Mouse (Mus musculus) embryonic facial prominence, embryonic 14.5 days (tissue): Measurements from ENCODE around the gene BC004004. TPM values are rescaled to one million over a fixed set of nuclear protein-coding genes. Genes with fewer than 3 reads are reported as not detected.

ENCODE experiments used
- ATAC-seq: fragments of 200-750 bp; cut with Nextera tagmentation; 2 replicates; pipeline ENCODE4 v1.8.0; 2017; ENCODE audit warnings: low read depth, moderate number of reproducible peaks, moderate TSS enrichment
- DNase-seq: peaks from one replicate; pipeline ENCODE4 v3.0.0-alpha.2; 2015; ENCODE audit warnings: low spot score
- H3K27ac ChIP-seq: fragments of 300-500 bp; sonication (generic); replicated peaks from 2 replicates; pipeline ENCODE4 v1.5.1; 2014; ENCODE audit warnings: low read depth, mild to moderate bottlenecking, low read length, moderate library complexity
- H3K27me3 ChIP-seq: fragments of 300-500 bp; sonication (generic); replicated peaks from 2 replicates; pipeline ENCODE4 v1.6.1; 2014; ENCODE audit warnings: low read length; ENCODE audit not compliant: control insufficient read depth, insufficient read depth
- H3K36me3 ChIP-seq: fragments of 300-500 bp; sonication (generic); 2 replicates; pipeline ENCODE4 v1.6.1; 2014; ENCODE audit warnings: low read length, mixed read lengths; ENCODE audit not compliant: control insufficient read depth, insufficient read depth
- H3K4me1 ChIP-seq: fragments of 300-500 bp; sonication (generic); 2 replicates; pipeline ENCODE4 v1.6.1; 2014; ENCODE audit warnings: antibody characterized with exemption, low read length; ENCODE audit not compliant: control insufficient read depth, insufficient read depth
- H3K4me2 ChIP-seq: fragments of 300-500 bp; sonication (generic); 2 replicates; pipeline ENCODE4 v1.6.1; 2014; ENCODE audit warnings: low read depth, mild to moderate bottlenecking, low read length, moderate library complexity, mixed read lengths
- H3K4me3 ChIP-seq: fragments of 300-500 bp; sonication (generic); 2 replicates; pipeline ENCODE4 v1.5.1; 2014; ENCODE audit warnings: low read depth, mild to moderate bottlenecking, low read length
- H3K9ac ChIP-seq: fragments of 300-500 bp; sonication (generic); 2 replicates; pipeline ENCODE4 v1.6.1; 2014; ENCODE audit warnings: low read depth, mild to moderate bottlenecking, low read length, moderate library complexity, mixed read lengths
- H3K9me3 ChIP-seq: fragments of 300-500 bp; sonication (generic); 2 replicates; pipeline ENCODE4 v1.6.1; 2016; ENCODE audit warnings: low read length; ENCODE audit not compliant: control insufficient read depth
- WGBS: fragments of 180-500 bp; shearing (Covaris S2); extraction: QIAGEN DNeasy Blood & Tissue Kit; methylation state at CpG from one replicate; pipeline ENCODE4 v1.1.7; 2014; 5-methylcytosine and 5-hydroxymethylcytosine counted together
- polyA plus RNA-seq: library from polyadenylated mRNA; unstranded; fragments of >200 nt; fragmentation: Nextera tagmentation; extraction: Ambion mirVana; gene quantifications from 2 replicates; pipeline ENCODE4 v1.2.1, GENCODE M21; 2014

Gene BC004004
- polyA plus RNA-seq, 1 experiment from 2014 or later: 85.6 TPM

DNA sequence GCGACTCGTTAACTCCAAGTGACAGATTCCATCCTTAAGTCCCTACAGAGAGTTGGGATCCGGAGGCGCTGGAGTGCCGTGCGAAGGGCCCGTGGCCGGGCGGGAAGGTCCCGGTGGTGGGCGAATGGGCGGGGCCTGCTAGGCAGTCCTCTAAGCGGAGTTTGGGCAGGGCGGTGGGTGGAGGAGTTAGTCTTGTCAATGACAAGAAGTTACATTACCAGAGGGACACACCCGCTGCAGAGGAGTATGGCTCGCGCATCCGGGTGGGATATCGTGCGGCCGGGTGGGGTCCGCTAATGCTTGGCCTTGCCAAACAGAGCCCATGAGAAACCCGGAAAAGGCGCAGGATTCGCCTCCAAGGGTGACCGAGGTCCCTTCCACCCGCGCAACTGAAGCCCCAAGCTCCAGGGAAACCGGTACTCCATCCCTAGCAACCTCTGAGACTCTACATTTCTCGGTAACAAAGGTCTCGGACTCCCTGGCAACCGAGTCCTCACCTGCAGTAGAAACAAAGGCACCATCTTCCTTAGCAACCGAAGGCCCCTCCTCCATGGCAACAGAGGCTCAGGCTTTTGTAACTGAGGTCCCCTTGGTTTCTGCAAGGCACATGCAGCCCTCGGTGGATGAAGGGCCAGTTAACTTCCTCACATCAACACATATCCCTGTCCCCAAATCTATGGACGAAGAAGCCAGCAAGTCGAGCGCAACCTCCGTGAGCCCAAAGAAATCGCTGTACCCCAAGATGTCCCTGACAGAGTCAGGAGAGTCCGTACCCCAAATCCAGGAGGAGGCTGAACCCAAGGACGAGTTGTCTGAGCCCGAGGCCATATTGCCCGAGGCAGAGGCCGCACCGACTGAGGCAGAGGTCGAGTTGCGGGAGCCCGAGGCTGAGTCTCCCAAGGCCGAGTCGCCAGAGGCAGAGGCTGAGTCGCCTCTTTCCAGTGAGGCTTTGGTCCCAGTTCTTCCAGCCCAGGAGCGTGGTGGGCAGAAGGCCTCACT lies 58.2 kb downstream of the BC004004 start:
- ATAC-seq (peak; percentile 48; the same call in 1 of the 2 replicates), DNase-seq (peak; percentile 58)
- H3K36me3 ChIP-seq: peaks cover 12% of the 10 kb centered on the region

DNA sequence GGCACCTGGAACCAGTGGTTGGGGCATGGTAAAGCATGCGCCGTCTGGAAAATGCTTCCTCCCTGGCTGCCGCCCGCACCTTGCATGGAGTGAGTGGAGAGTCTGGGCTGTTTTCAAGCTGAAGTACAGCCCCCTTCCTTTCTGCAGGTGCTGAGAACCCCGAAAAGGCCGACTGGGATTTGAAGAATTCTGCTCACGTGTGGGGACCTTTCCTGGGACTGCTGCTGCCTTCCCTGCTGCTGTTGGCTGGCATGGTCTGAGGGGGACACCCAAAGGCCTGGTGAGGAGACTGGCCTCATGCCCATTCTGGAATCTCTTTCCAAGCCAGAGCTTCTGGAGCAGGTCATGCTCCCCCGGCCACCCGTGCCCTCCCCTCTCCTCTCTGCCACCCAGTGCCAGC lies 59.1 kb downstream of the BC004004 start:
- no peak overlapping the region for H3K4me2 ChIP-seq
- DNase-seq: no peak
- WGBS: 82% methylated on average over 9 of the region's 9 CpGs
- no peak for ATAC-seq
- peaks cover 20% of the 10 kb centered on the region for H3K36me3 ChIP-seq
- peaks cover 12% of the 10 kb centered on the region for H3K4me1 ChIP-seq
- peaks cover 18% of the 10 kb centered on the region for H3K27me3 ChIP-seq
- H3K4me3 ChIP-seq: no peak overlapping the region
- H3K27ac ChIP-seq: no peak overlapping the region
- H3K9me3 ChIP-seq: no peaks in the 10 kb centered on the region
- no peak overlapping the region for H3K9ac ChIP-seq

More for the DNA sequence above, 58.2 kb downstream of the BC004004 start:
- WGBS: 15% methylated on average over 41 of the region's 52 CpGs
- Histone ChIP-seq H3K9ac (peak overlapping the region; percentile 48), H3K27ac (no peak overlapping the region), H3K4me3 (peak overlapping the region; percentile 30), H3K9me3 (no peaks in the 10 kb centered on the region), H3K27me3 (peaks cover 27% of the 10 kb centered on the region), H3K4me1 (peaks cover 18% of the 10 kb centered on the region), H3K4me2 (peak overlapping the region; percentile 58)

DNA sequence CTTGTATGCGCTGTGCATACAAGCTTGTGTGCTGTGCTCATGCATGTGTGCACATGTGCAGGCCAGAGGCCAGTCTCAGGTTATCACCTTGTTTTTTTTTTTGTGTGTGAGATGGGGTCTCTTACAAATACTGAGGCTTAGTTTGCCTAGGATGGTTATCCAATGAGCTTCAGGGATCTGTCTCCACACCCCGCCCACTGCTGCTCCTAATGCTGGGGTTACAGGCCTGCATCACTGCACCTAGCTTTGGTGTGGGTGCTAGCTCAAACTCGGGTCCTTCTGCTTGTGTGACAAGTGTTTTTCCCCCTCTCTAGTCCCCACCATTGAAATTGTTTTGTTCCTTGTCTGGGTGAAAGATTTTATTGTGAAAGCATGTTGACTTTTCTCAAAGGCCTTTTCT lies 61.6 kb downstream of the BC004004 start:
- DNase-seq (no peak), ATAC-seq (no peak)
- H3K27ac ChIP-seq: no peak overlapping the region
- H3K4me3 ChIP-seq: no peak overlapping the region
- H3K36me3 ChIP-seq: peaks cover 40% of the 10 kb centered on the region
- no peaks in the 10 kb centered on the region for H3K9me3 ChIP-seq
- WGBS: 81% methylated on average over 3 of the region's 3 CpGs
- peaks cover 16% of the 10 kb centered on the region for H3K27me3 ChIP-seq
- H3K9ac ChIP-seq: no peak overlapping the region
- peaks cover 12% of the 10 kb centered on the region for H3K4me1 ChIP-seq
- H3K4me2 ChIP-seq: no peak overlapping the region

DNA sequence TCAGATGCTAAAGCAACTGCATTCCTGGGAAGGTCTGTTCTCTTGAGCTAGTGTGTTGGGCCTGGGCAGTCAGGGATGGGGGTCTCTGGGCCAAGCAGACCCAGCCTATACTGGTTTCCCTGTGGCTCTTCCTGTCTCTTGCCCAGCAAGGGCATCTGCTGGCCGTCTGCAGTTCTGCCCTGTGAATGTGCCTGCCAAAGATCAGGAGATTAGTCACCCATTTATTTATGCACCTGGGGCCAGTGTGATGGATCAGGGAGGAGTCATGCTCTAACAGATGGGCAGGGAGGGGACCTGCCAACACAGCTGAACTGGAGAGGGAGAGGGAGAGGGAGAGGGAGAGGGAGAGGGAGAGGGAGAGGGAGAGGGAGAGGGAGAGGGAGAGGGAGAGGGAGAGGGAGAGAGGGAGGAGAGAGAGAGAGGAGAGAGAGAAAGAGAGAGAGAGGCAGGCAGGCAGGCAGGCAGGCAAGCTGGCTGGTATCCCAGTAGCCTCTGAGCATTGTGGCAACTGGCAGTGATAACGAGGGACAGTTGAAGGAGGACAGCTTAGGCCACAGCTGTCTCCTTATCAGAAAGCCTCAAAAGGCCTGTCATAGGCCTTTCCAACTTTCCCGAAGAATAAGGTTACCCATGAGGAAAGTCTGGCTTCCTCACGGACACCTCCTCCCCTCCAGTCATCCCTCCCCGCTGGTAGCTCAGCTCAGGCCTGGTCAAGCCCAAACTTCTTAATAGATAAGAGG lies 62.3 kb downstream of the BC004004 start:
- peaks cover 46% of the 10 kb centered on the region for H3K36me3 ChIP-seq

DNA sequence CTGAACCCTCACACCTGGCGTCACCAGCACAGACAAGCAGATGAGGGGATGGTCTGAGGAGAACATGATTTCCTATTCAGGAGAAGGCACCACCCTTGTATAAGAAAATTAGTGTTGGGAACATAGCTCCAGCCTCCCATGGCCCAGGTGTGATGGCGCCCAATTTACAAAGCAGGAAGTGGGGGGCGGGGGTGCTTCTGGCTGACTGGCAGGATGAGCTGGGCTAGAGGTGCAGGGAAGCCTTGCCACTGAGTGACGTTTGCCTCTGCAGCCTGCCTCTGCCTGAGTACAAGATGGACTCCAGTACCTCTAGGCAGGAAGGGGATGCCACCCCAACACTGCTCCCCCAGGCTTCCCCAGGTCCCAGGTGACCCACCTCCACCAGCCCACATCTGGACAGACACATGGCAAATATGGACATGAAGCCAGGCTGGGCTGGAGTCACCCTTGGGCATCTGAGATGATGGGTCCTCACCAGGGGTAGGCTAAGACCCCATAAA lies 63.6 kb downstream of the BC004004 start:
- ATAC-seq: no peak

More for the DNA sequence above, 62.3 kb downstream of the BC004004 start:
- DNase-seq (no peak), ATAC-seq (peak; percentile 22; the same call in 1 of the 2 replicates)
- H3K27ac ChIP-seq: no peak overlapping the region; the same call in 1 of the 2 replicates
- no peak overlapping the region for H3K4me3 ChIP-seq
- 28% methylated on average over 5 of the region's 5 CpGs for WGBS
- H3K4me1 ChIP-seq: peaks cover 12% of the 10 kb centered on the region
- no peak overlapping the region for H3K9ac ChIP-seq
- H3K4me2 ChIP-seq: no peak overlapping the region
- H3K27me3 ChIP-seq: peaks cover 14% of the 10 kb centered on the region
- no peaks in the 10 kb centered on the region for H3K9me3 ChIP-seq

DNA sequence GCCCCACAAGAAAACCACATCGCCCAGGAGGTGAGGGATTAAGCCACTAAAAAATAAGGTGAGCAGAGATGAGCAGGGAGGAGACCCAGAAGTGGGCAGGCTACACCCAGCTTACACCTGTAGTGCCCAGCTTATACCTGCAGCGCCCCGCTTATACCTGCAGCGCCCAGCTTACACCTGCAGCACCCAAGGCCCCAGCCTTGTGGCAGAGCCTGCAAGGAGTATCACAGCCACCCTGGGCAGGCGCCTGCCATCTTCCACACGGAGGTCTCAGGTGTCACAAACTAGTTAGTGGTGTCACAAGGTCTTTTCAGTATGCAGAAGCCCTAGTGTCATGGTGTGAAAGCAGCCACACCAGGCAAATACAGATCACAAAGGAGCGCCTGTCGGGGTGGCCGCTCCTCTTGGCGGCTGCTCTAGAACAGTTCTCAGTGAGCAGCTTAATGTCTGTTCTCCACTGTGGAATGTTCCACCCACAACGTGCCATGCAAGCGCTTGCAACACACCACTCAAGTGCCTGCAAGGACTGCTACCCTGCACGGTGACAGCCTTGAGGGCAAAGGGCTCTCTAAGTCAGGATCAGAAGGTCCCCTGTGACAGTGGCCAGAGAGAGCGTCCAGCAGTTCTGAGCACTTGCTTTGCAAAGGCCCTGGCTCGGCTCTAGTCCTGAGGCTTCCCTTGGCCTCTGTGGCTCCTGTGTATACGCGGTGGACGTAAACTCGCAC lies 67.8 kb downstream of the BC004004 start:
- Histone ChIP-seq H3K9me3 (no peaks in the 10 kb centered on the region), H3K9ac (no peak overlapping the region), H3K36me3 (peaks cover 84% of the 10 kb centered on the region), H3K27me3 (no peaks in the 10 kb centered on the region), H3K4me3 (no peak overlapping the region), H3K4me1 (peaks cover 9% of the 10 kb centered on the region), H3K27ac (no peak overlapping the region), H3K4me2 (no peak overlapping the region)
- ATAC-seq: no peak
- WGBS: 95% methylated on average over 19 of the region's 19 CpGs
- DNase-seq: no peak

More for the DNA sequence above, 63.6 kb downstream of the BC004004 start:
- Histone ChIP-seq H3K27me3 (peaks cover 7% of the 10 kb centered on the region), H3K9ac (no peak overlapping the region), H3K4me3 (no peak overlapping the region), H3K9me3 (no peaks in the 10 kb centered on the region), H3K4me1 (no peaks in the 10 kb centered on the region), H3K27ac (no peak overlapping the region), H3K36me3 (peaks cover 60% of the 10 kb centered on the region), H3K4me2 (no peak overlapping the region)
- 86% methylated on average over 4 of the region's 4 CpGs for WGBS
- DNase-seq: no peak

DNA sequence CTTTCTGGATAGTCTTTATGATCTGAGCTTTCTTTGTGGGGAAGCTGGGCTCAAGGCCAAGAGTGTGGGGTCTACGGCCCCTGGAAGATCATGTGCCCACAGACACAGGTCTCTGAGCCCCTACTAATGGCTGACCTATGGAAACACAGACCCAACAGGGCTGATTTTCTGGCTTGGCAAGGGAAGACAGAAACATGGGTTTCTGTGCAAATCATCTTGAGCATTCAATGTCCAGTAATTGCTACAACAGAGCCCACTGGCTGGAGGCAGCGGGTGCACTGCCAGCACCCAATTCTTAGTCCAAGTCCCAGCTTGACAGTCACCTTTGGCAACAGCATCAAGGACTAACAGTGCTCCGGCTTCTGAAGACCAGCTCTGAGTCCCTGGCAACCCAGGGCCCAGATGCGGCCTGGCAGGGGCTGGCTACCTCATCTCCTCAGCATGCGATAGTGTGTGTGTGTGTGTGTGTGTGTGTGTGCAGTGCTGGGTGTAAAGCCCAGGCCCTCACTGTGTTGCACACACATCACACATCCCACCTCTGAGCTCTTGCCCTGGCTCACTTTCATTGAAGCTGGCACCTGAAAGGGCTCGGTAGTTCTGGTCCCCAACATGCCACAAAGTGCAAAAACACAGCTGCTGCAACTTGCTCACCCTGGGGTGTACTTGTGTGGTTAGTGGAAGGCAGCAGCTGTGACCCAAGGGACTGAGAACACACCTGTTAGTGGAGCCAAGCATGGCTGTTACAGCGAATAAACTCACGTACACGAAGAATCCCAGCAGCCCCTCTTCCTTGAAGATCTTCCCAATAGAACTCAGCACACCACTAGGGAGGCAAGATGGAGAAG lies 69.6 kb downstream of the BC004004 start:
- Histone ChIP-seq H3K4me1 (peaks cover 21% of the 10 kb centered on the region), H3K27ac (peak overlapping the region; percentile 18; the same call in 1 of the 2 replicates), H3K4me3 (no peak overlapping the region), H3K27me3 (no peaks in the 10 kb centered on the region), H3K9ac (no peak overlapping the region), H3K4me2 (no peak overlapping the region), H3K9me3 (no peaks in the 10 kb centered on the region), H3K36me3 (peaks cover 80% of the 10 kb centered on the region)
- WGBS: 85% methylated on average over 9 of the region's 9 CpGs
- ATAC-seq (no peak), DNase-seq (no peak)
